In genomic region chr3:14969698-14970097, GRCm38 (mm10) we compare ENCODE assay signal across 19 mouse cellular contexts.
"Had no signal": no experiment of that assay in that cellular context is flagged by ENCODE, and none has a peak within 500 bp of the region (broad histone marks: within the 10 kb centered on the region; RNA-seq: fewer than 3 reads in every experiment).

No protein-coding gene starts in this region.

- H3K4me3 ChIP-seq: kidney, embryonic 15.5 days; limb, embryonic 10.5 days; limb, embryonic 13.5 days; liver, embryonic 12.5 days; liver, embryonic 15.5 days; megakaryocyte, embryonic 14.5 days; midbrain, embryonic 10.5 days; midbrain, embryonic 13.5 days; myocyte; neural tube, embryonic 13.5 days had no signal

- H3K36me3 ChIP-seq: kidney, embryonic 15.5 days; limb, embryonic 10.5 days; limb, embryonic 13.5 days; liver, embryonic 12.5 days; liver, embryonic 15.5 days; midbrain, embryonic 10.5 days; midbrain, embryonic 13.5 days; neural tube, embryonic 13.5 days had no signal

- H3K4me2 ChIP-seq: kidney, embryonic 15.5 days; limb, embryonic 13.5 days; liver, embryonic 12.5 days; liver, embryonic 15.5 days; midbrain, embryonic 13.5 days; neural tube, embryonic 13.5 days had no signal

- H3K9ac ChIP-seq: kidney, embryonic 15.5 days; limb, embryonic 13.5 days; liver, embryonic 12.5 days; liver, embryonic 15.5 days; midbrain, embryonic 13.5 days; neural tube, embryonic 13.5 days had no signal

- DNase-seq: kidney, adult 2 months; kidney, postnatal 14 days; kidney, postnatal 4 days; liver; lung, adult 18-20 months; thymus, postnatal 25 days had no signal

- H3K27ac ChIP-seq: kidney, embryonic 15.5 days; limb, embryonic 10.5 days; limb, embryonic 13.5 days; liver, embryonic 12.5 days; liver, embryonic 15.5 days; macrophage; midbrain, embryonic 10.5 days; midbrain, embryonic 13.5 days; neural tube, embryonic 13.5 days had no signal

- H3K4me1 ChIP-seq: kidney, embryonic 15.5 days; limb, embryonic 10.5 days; midbrain, embryonic 10.5 days; midbrain, embryonic 13.5 days; neural tube, embryonic 13.5 days had no signal

- H3K9me3 ChIP-seq: kidney, embryonic 15.5 days; limb, embryonic 10.5 days; limb, embryonic 13.5 days; liver, embryonic 12.5 days; liver, embryonic 15.5 days; megakaryocyte, embryonic 14.5 days; midbrain, embryonic 10.5 days; midbrain, embryonic 13.5 days; neural tube, embryonic 13.5 days had no signal

- ATAC-seq: intestine, postnatal 0 days; liver, embryonic 12.5 days; midbrain, embryonic 13.5 days; midbrain, embryonic 16.5 days had no signal

- H3K27me3 ChIP-seq: kidney, embryonic 15.5 days; limb, embryonic 13.5 days; liver, embryonic 12.5 days; liver, embryonic 15.5 days; megakaryocyte, embryonic 14.5 days; midbrain, embryonic 13.5 days; neural tube, embryonic 13.5 days had no signal
